Mouse (Mus musculus) midbrain, embryonic 14.5 days (tissue): ENCODE measurements around the gene Ifngr1. TPM values are rescaled to one million over a fixed set of nuclear protein-coding genes. Genes with fewer than 3 reads are reported as not detected.

Experiments
- ATAC-seq: fragments of 200-750 bp; cut with Nextera tagmentation; 2 replicates; pipeline ENCODE4 v1.8.0; 2017; ENCODE audit warnings: moderate number of reproducible peaks, moderate library complexity; ENCODE audit not compliant: low FRiP score, low TSS enrichment
- DNase-seq: peaks from one replicate; pipeline ENCODE4 v3.0.0-alpha.2; 2015
- H3K27ac ChIP-seq: fragments of 300-500 bp; sonication (generic); replicated peaks from 2 replicates; pipeline ENCODE4 v1.5.1; 2014; ENCODE audit warnings: mild to moderate bottlenecking, low read depth, low read length, moderate library complexity
- H3K27me3 ChIP-seq: fragments of 300-500 bp; sonication (generic); 2 replicates; pipeline ENCODE4 v1.6.1; 2014; ENCODE audit warnings: low read length, control low read depth, mixed read lengths; ENCODE audit not compliant: control insufficient read depth, insufficient read depth
- H3K36me3 ChIP-seq: fragments of 300-500 bp; sonication (generic); 2 replicates; pipeline ENCODE4 v1.6.1; 2014; ENCODE audit warnings: low read length, control low read depth; ENCODE audit not compliant: control insufficient read depth, insufficient read depth
- H3K4me1 ChIP-seq: fragments of 300-500 bp; sonication (generic); 2 replicates; pipeline ENCODE4 v1.6.1; 2014; ENCODE audit warnings: mild to moderate bottlenecking, antibody characterized with exemption, low read length, control low read depth; ENCODE audit not compliant: control insufficient read depth, insufficient read depth
- H3K4me2 ChIP-seq: fragments of 300-500 bp; sonication (generic); 2 replicates; pipeline ENCODE4 v1.6.1; 2014; ENCODE audit warnings: mild to moderate bottlenecking, low read length, moderate library complexity
- H3K4me3 ChIP-seq: fragments of 300-500 bp; sonication (generic); replicated peaks from 2 replicates; pipeline ENCODE4 v1.5.1; 2014; ENCODE audit warnings: low read depth, low read length
- H3K9ac ChIP-seq: fragments of 300-500 bp; sonication (generic); replicated peaks from 2 replicates; pipeline ENCODE4 v1.6.1; 2014; ENCODE audit warnings: mild to moderate bottlenecking, low read length, moderate library complexity
- H3K9me3 ChIP-seq: fragments of 300-500 bp; sonication (generic); 2 replicates; pipeline ENCODE4 v1.6.1; 2016; ENCODE audit warnings: low read length, control low read depth, mixed read lengths; ENCODE audit not compliant: control insufficient read depth
- WGBS: fragments of 180-500 bp; shearing (Covaris S2); extraction: QIAGEN DNeasy Blood & Tissue Kit; methylation state at CpG from one replicate; pipeline ENCODE4 v1.1.7; 2014; 5-methylcytosine and 5-hydroxymethylcytosine counted together
- polyA plus RNA-seq: library from polyadenylated mRNA; unstranded; fragments of >200 nt; fragmentation: Nextera tagmentation; extraction: Ambion mirVana; gene quantifications from 2 replicates; pipeline ENCODE4 v1.2.1, GENCODE M21; 2014

Gene Ifngr1
- polyA plus RNA-seq: 16.6 and 23.9 TPM in 2 replicates

GRCm38 (mm10) chr10:19591641-19592441, at the start of gene Ifngr1:
Gene Ifngr1 (plus strand): TSS chr10:19591949.
- Histone ChIP-seq H3K27me3 (no peaks in the 10 kb centered on the region), H3K36me3 (no peaks in the 10 kb centered on the region), H3K9ac (peak within 1 kb of the TSS; percentile 69), H3K4me3 (peak within 1 kb of the TSS; percentile 60), H3K27ac (peak within 1 kb of the TSS; percentile 53; the same call in 1 of the 2 replicates), H3K4me1 (peaks cover 5% of the 10 kb centered on the region), H3K9me3 (no peaks in the 10 kb centered on the region), H3K4me2 (peak within 1 kb of the TSS; percentile 80)
- ATAC-seq: peak; percentile 99
- peak; percentile 94 for DNase-seq
- under 1% methylated on average over 52 of the region's 52 CpGs for WGBS

- no peak overlapping the region for H3K27ac ChIP-seq
- no peaks in the 10 kb centered on the region for H3K27me3 ChIP-seq
- H3K36me3 ChIP-seq: no peaks in the 10 kb centered on the region
- WGBS: 98% methylated on average over 1 of the region's 1 CpGs
- no peak overlapping the region for H3K4me2 ChIP-seq
- H3K9me3 ChIP-seq: no peaks in the 10 kb centered on the region
- H3K4me3 ChIP-seq: no peak overlapping the region
- ATAC-seq (no peak), DNase-seq (no peak)
- H3K9ac ChIP-seq: no peak overlapping the region
- H3K4me1 ChIP-seq: no peaks in the 10 kb centered on the region
Measured at GRCm38 (mm10) chr10:19546825-19547224, 44.9 kb upstream of the Ifngr1 start.

GRCm38 (mm10) chr10:19548016-19548415, 43.7 kb upstream of the Ifngr1 start:
- ATAC-seq (no peak), DNase-seq (no peak)
- H3K4me1 ChIP-seq: no peaks in the 10 kb centered on the region
- 78% methylated on average over 1 of the region's 1 CpGs for WGBS
- H3K36me3 ChIP-seq: no peaks in the 10 kb centered on the region
- no peak overlapping the region for H3K9ac ChIP-seq
- H3K27me3 ChIP-seq: no peaks in the 10 kb centered on the region
- no peak overlapping the region for H3K27ac ChIP-seq
- no peak overlapping the region for H3K4me2 ChIP-seq
- H3K4me3 ChIP-seq: no peak overlapping the region
- no peaks in the 10 kb centered on the region for H3K9me3 ChIP-seq

GRCm38 (mm10) chr10:19548491-19548890, 43.3 kb upstream of the Ifngr1 start:
- H3K4me1 ChIP-seq: no peaks in the 10 kb centered on the region
- no peak overlapping the region for H3K4me3 ChIP-seq
- no peak overlapping the region for H3K9ac ChIP-seq
- no peaks in the 10 kb centered on the region for H3K36me3 ChIP-seq
- no peaks in the 10 kb centered on the region for H3K9me3 ChIP-seq
- no peak overlapping the region for H3K4me2 ChIP-seq
- ATAC-seq (no peak), DNase-seq (no peak)
- H3K27me3 ChIP-seq: no peaks in the 10 kb centered on the region
- H3K27ac ChIP-seq: no peak overlapping the region
- WGBS: 88% methylated on average over 2 of the region's 2 CpGs

- Histone ChIP-seq H3K4me3 (no peak overlapping the region), H3K27me3 (no peaks in the 10 kb centered on the region), H3K4me1 (no peaks in the 10 kb centered on the region), H3K27ac (no peak overlapping the region), H3K36me3 (no peaks in the 10 kb centered on the region), H3K4me2 (no peak overlapping the region), H3K9ac (no peak overlapping the region), H3K9me3 (no peaks in the 10 kb centered on the region)
- DNase-seq: no peak
- no peak for ATAC-seq
- 93% methylated on average over 3 of the region's 3 CpGs for WGBS
Measured at GRCm38 (mm10) chr10:19551585-19551984, 40.2 kb upstream of the Ifngr1 start.

GRCm38 (mm10) chr10:19553857-19554256, 37.9 kb upstream of the Ifngr1 start:
- H3K9ac ChIP-seq: no peak overlapping the region
- ATAC-seq: no peak
- H3K4me3 ChIP-seq: no peak overlapping the region
- H3K4me1 ChIP-seq: no peaks in the 10 kb centered on the region
- WGBS: 85% methylated on average over 2 of the region's 2 CpGs
- no peak overlapping the region for H3K4me2 ChIP-seq
- no peak for DNase-seq
- H3K36me3 ChIP-seq: no peaks in the 10 kb centered on the region
- no peak overlapping the region for H3K27ac ChIP-seq
- no peaks in the 10 kb centered on the region for H3K9me3 ChIP-seq
- no peaks in the 10 kb centered on the region for H3K27me3 ChIP-seq

- Histone ChIP-seq H3K27ac (no peak overlapping the region), H3K9me3 (no peaks in the 10 kb centered on the region), H3K9ac (no peak overlapping the region), H3K36me3 (no peaks in the 10 kb centered on the region), H3K27me3 (no peaks in the 10 kb centered on the region), H3K4me1 (no peaks in the 10 kb centered on the region), H3K4me3 (no peak overlapping the region), H3K4me2 (no peak overlapping the region)
- WGBS: 94% methylated on average over 4 of the region's 4 CpGs
- DNase-seq (no peak), ATAC-seq (no peak)
Measured at GRCm38 (mm10) chr10:19557696-19558095, 34.1 kb upstream of the Ifngr1 start.

GRCm38 (mm10) chr10:19559565-19560165, 32.1 kb upstream of the Ifngr1 start:
- no peaks in the 10 kb centered on the region for H3K36me3 ChIP-seq
- H3K4me2 ChIP-seq: no peak overlapping the region
- H3K4me3 ChIP-seq: no peak overlapping the region
- no peak overlapping the region for H3K27ac ChIP-seq
- no peaks in the 10 kb centered on the region for H3K4me1 ChIP-seq
- no peak overlapping the region for H3K9ac ChIP-seq
- no peak for DNase-seq
- H3K9me3 ChIP-seq: no peaks in the 10 kb centered on the region; the same call in 1 of the 2 replicates
- 88% methylated on average over 8 of the region's 8 CpGs for WGBS
- no peak for ATAC-seq
- no peaks in the 10 kb centered on the region for H3K27me3 ChIP-seq

- DNase-seq (no peak), ATAC-seq (no peak)
- Histone ChIP-seq H3K9ac (no peak overlapping the region), H3K4me2 (no peak overlapping the region), H3K36me3 (no peaks in the 10 kb centered on the region), H3K4me1 (no peaks in the 10 kb centered on the region), H3K9me3 (no peaks in the 10 kb centered on the region; the same call in 1 of the 2 replicates), H3K27me3 (no peaks in the 10 kb centered on the region), H3K27ac (no peak overlapping the region), H3K4me3 (no peak overlapping the region)
- WGBS: 98% methylated on average over 3 of the region's 3 CpGs
Measured at GRCm38 (mm10) chr10:19562598-19562997, 29.2 kb upstream of the Ifngr1 start.
